Mouse (Mus musculus) limb, embryonic 14.5 days (tissue): ENCODE data around the gene Gse1. TPM values are rescaled to one million over a fixed set of nuclear protein-coding genes. Genes with fewer than 3 reads are reported as not detected.

ENCODE experiments used
- ATAC-seq: fragments of 200-750 bp; cut with Nextera tagmentation; 2 replicates; pipeline ENCODE4 v1.8.0; 2017; ENCODE audit warnings: low read depth, moderate number of reproducible peaks, moderate TSS enrichment; ENCODE audit not compliant: low FRiP score
- DNase-seq: peaks from one replicate; pipeline ENCODE4 v3.0.0-alpha.2; 2015; ENCODE audit warnings: low spot score
- H3K27ac ChIP-seq: fragments of 300-500 bp; sonication (generic); replicated peaks from 2 replicates; pipeline ENCODE4 v1.5.1; 2014; ENCODE audit warnings: low read depth, mild to moderate bottlenecking, low read length, moderate library complexity, mixed read lengths
- H3K27me3 ChIP-seq: fragments of 300-500 bp; sonication (generic); 2 replicates; pipeline ENCODE4 v1.6.1; 2014; ENCODE audit warnings: low read length, mixed read lengths; ENCODE audit not compliant: control insufficient read depth, insufficient read depth
- H3K36me3 ChIP-seq: fragments of 300-500 bp; sonication (generic); 2 replicates; pipeline ENCODE4 v1.6.1; 2014; ENCODE audit warnings: mild to moderate bottlenecking, low read length, moderate library complexity, mixed read lengths; ENCODE audit not compliant: control insufficient read depth, insufficient read depth
- H3K4me1 ChIP-seq: fragments of 300-500 bp; sonication (generic); 2 replicates; pipeline ENCODE4 v1.6.1; 2014; ENCODE audit warnings: antibody characterized with exemption, low read length, mixed read lengths; ENCODE audit not compliant: control insufficient read depth, insufficient read depth
- H3K4me2 ChIP-seq: fragments of 300-500 bp; sonication (generic); replicated peaks from 2 replicates; pipeline ENCODE4 v1.6.1; 2014; ENCODE audit warnings: low read depth, mild to moderate bottlenecking, low read length, moderate library complexity; ENCODE audit not compliant: severe bottlenecking
- H3K4me3 ChIP-seq: fragments of 300-500 bp; sonication (generic); replicated peaks from 2 replicates; pipeline ENCODE4 v1.5.1; 2014; ENCODE audit warnings: low read length
- H3K9ac ChIP-seq: fragments of 300-500 bp; sonication (generic); 2 replicates; pipeline ENCODE4 v1.6.1; 2014; ENCODE audit warnings: mild to moderate bottlenecking, low read depth, low read length, moderate library complexity; ENCODE audit not compliant: severe bottlenecking
- H3K9me3 ChIP-seq: fragments of 300-500 bp; sonication (generic); 2 replicates; pipeline ENCODE4 v1.6.1; 2016; ENCODE audit warnings: low read length; ENCODE audit not compliant: control insufficient read depth
- POLR2A ChIP-seq: fragments of 200-500 bp; IDR thresholded peaks from 2 replicates; pipeline ENCODE4 v1.8.0; 2012; ENCODE audit warnings: inconsistent platforms, mild to moderate bottlenecking, moderate library complexity, borderline replicate concordance; ENCODE audit not compliant: insufficient read depth, insufficient read length; ENCODE audit errors: extremely low read depth
- WGBS: fragments of 180-500 bp; shearing (Covaris S2); extraction: QIAGEN DNeasy Blood & Tissue Kit; methylation state at CpG from one replicate; pipeline ENCODE4 v1.1.7; 2014; 5-methylcytosine and 5-hydroxymethylcytosine counted together
- polyA plus RNA-seq, 2 experiments: library from polyadenylated mRNA; depleted of rRNA in 1 of 2; stranded (reverse) in 1 of 2; unstranded in 1 of 2; fragments of >200 nt; fragmentation: Nextera tagmentation in 1 of 2; extraction: Ambion mirVana in 1 of 2; gene quantifications; 2 replicates each; pipeline versions ENCODE4 v1.2.1 to v1.2.3; 2012 to 2014

Gene Gse1
- polyA plus RNA-seq, 2 experiments = 10.3 to 32.6 TPM

- H3K27ac ChIP-seq = no peak overlapping the region
- H3K36me3 ChIP-seq = no peaks in the 10 kb centered on the region; the same call in 1 of the 2 replicates
- H3K4me3 ChIP-seq = no peak overlapping the region
- ATAC-seq = no peak
- TF ChIP-seq POLR2A = no peak
- WGBS = 45% methylated on average over 5 of the region's 5 CpGs
- H3K27me3 ChIP-seq = no peaks in the 10 kb centered on the region
- no peak overlapping the region for H3K9ac ChIP-seq
- DNase-seq = no peak
- H3K4me1 ChIP-seq = peaks cover 65% of the 10 kb centered on the region
- H3K4me2 ChIP-seq = no peak overlapping the region
- no peaks in the 10 kb centered on the region for H3K9me3 ChIP-seq
Measured at GRCm38 (mm10) chr8:120297000-120297399, 68.7 kb downstream of the Gse1 start.

DNA sequence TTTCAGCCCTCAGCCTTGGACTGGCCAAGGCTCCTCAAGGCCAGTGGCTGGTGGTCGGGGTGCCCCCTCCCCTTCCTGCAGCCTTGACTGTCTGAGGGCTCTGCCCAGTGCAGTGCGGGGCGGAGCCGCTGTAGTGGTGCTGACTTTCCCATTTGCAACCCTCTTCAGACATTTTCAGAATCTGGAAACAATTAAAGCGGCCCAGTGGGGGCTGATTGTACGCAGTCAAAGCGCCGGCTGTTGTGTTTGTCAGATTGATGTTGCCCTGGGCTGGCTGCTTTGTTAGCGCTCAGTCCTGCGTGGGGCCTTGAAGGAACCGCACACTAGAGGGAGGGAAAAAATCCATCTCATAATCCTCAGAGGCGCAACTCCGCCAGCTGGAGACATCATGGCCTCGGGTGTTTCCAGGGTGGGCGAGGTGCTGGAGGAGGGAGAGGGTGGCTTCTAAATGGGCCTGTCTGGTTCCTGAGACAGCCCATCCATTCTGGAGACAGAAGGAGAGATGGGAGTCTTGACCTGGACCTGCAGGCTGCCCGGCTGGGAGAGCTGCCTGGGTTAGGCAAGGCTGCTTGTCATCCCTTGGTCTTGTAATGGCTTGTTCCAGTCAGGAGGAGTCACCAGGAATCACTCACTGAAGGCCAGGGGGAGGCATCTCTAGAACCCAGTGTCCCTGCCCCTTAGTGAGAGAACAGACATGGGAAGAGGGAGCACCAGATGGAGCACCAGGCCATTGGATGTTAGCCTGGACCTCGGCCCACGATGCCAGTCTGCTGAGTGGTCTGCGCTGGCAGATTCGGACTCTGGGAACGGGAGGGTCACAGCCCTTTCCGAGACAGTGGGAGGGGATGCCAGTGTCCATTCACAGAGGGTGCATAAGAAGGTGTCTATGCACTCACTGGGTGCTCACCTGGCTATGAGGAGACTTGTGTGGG is 70.6 kb downstream of the Gse1 start:
- H3K27me3 ChIP-seq = no peaks in the 10 kb centered on the region
- peak overlapping the region; percentile 9 for H3K4me2 ChIP-seq
- no peak for TF ChIP-seq POLR2A
- ATAC-seq (peak; percentile 76), DNase-seq (peak; percentile 78)
- no peak overlapping the region for H3K4me3 ChIP-seq
- H3K27ac ChIP-seq = peak overlapping the region; percentile 74
- H3K9me3 ChIP-seq = no peaks in the 10 kb centered on the region
- peaks cover 59% of the 10 kb centered on the region for H3K4me1 ChIP-seq
- H3K36me3 ChIP-seq = no peaks in the 10 kb centered on the region
- 33% methylated on average over 22 of the region's 22 CpGs for WGBS
- 0 out of 2 replicates have a peak overlapping the region, but pooled peaks have one; percentile 7 for H3K9ac ChIP-seq

GRCm38 (mm10) chr8:120300601-120301141 is 72.4 kb downstream of the Gse1 start:
- TF ChIP-seq POLR2A = no peak
- H3K4me1 ChIP-seq = peaks cover 55% of the 10 kb centered on the region
- H3K27ac ChIP-seq = 0 out of 2 replicates have a peak overlapping the region, but pooled peaks have one; percentile 19
- H3K36me3 ChIP-seq = no peaks in the 10 kb centered on the region
- WGBS = 14% methylated on average over 13 of the region's 13 CpGs
- H3K4me2 ChIP-seq = 0 out of 2 replicates have a peak overlapping the region, but pooled peaks have one; percentile 16
- no peaks in the 10 kb centered on the region for H3K27me3 ChIP-seq
- H3K9me3 ChIP-seq = no peaks in the 10 kb centered on the region
- DNase-seq (peak; percentile 50), ATAC-seq (peak; percentile 44; the same call in 1 of the 2 replicates)
- H3K9ac ChIP-seq = no peak overlapping the region
- H3K4me3 ChIP-seq = no peak overlapping the region

DNA sequence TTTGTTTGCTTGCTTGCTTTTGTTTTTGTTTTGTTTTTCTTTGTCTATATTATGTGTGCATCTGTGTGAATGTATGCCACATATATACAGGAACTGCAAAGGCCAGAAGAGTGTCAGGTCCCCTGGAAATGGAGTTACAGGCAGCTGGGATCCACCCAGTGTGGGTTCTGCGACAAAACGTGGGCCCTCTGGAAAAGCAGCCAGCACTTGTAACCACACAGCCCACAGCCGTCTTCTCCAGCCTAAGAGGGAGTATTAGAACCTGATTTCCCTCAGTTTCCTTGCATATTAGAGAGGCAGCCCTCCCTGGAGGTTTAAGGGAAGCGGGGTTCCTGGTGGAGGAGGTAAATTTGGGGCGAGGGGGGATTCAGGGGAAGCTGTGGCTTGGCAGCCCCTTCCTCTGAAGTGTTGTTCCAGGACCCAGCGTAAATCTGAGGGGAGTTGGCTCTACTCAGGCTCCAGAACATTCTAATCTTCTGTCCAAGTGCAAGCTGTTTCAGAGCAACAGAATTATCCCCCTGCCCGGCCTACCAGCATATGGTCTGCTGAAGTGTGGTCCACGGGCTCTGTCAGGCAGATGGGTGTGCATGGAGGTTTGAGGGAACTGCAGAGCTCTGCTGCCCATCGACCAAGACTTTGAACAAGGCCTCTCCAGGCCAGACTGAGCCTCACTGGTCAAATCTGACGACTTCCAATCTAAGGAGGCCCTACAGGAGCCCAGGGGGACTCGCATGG is 74.9 kb downstream of the Gse1 start:
- no peak for TF ChIP-seq POLR2A
- peaks cover 61% of the 10 kb centered on the region for H3K4me1 ChIP-seq
- no peaks in the 10 kb centered on the region for H3K36me3 ChIP-seq
- WGBS = 46% methylated on average over 11 of the region's 11 CpGs
- ATAC-seq (no peak), DNase-seq (no peak)
- no peak overlapping the region for H3K9ac ChIP-seq
- no peaks in the 10 kb centered on the region for H3K9me3 ChIP-seq
- peak overlapping the region; percentile 55; the same call in 1 of the 2 replicates for H3K27ac ChIP-seq
- H3K4me2 ChIP-seq = no peak overlapping the region
- no peak overlapping the region for H3K4me3 ChIP-seq
- no peaks in the 10 kb centered on the region for H3K27me3 ChIP-seq

DNA sequence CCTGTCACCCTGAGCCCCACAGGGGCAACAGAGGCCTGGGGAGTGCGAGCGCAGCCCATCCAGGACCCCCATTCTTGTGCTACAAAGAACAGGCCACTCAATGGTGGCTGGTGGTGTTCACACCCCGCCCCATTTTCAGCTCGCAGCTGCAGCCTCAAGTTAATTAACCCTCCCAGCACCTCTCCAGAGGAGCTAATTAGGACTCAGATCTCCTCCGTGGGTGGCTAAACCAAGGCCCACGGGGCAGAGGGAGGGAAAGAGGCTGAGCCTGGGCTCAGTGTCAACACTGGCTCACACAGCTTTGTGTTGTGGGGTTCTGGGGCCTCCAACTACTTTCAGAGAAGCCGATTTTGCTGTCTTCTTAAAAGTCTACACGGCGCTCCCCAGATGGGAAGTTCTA is 75.8 kb downstream of the Gse1 start:
- no peak overlapping the region for H3K4me3 ChIP-seq
- DNase-seq (no peak), ATAC-seq (0 out of 2 replicates have a peak, but pooled peaks have one; percentile 10)
- 22% methylated on average over 7 of the region's 9 CpGs for WGBS
- H3K36me3 ChIP-seq = no peaks in the 10 kb centered on the region
- no peaks in the 10 kb centered on the region for H3K27me3 ChIP-seq
- H3K4me1 ChIP-seq = peaks cover 61% of the 10 kb centered on the region
- H3K9me3 ChIP-seq = no peaks in the 10 kb centered on the region
- TF ChIP-seq POLR2A = no peak
- no peak overlapping the region for H3K4me2 ChIP-seq
- H3K27ac ChIP-seq = peak overlapping the region; percentile 3; the same call in 1 of the 2 replicates
- peak overlapping the region; percentile 36; the same call in 1 of the 2 replicates for H3K9ac ChIP-seq
